Mouse (Mus musculus) 416B (cell line): ENCODE measurements around the gene Gria3.

Experiments
- DNase-seq: peaks from one replicate; pipeline ENCODE4 v3.0.0; 2011; ENCODE audit warnings: low read depth

The Gria3 gene

DNA sequence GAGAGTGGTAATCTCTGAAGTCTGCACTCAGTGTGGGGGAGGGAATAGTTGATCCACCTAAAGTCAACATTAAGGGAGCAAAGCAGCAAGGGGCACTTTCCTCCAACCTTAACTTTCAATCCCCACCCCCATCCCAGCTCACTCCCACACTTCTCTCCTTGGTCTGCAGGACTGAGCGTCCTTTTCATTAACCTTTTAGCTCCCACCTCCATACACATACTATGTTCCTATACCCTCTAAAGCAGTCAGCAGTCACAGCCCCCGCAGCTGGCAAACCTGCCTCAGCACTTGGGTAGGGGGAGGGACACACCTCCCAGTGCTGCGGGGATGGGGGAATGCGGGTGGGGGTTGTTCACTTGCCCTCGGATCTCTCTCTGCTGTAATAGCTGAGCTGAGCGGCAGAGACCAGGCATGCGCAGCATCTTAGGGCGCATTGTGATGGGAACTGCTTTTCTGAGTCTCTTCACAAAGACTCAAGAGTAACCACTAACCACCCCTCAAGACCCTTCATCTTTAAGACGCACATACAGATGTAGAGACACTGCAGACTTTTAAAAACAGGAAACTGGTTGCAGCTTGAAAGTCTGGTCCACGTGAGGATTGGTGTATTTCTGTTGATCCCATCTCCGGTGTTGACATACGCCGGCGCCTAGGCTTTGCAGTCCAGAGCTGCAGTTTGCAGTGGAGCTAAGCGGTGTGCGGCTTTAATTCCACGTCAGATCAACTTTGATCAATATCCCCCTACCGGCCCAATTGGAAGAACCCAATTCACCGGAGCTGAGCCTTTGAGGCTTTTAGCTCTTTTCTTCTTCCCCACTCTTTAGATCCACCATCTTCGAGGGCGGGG lies at the start of gene Gria3:
Gene Gria3 (plus strand): TSS at position 797 of the 847 bp plus-strand sequence.
- no peak for DNase-seq

DNA sequence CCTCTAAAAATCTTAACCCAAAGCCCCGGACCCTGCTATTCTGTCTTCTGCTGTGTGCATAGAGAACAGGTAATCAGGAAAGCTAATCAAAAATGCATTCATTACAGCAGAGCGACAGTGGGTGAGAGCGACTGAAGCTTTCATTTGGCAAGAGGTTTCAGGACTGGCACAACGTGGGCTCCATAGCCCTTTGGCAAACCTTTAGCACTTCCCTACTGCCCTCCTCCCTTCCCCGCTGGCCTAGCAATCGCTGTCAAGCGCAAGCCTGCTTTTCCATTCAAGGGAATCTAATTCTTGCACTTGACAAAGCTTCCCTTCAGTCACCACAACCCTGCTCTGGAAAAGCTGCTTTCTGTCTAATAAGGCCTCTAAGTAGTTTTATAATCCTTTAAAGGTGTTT lies 13.6 kb upstream of the Gria3 start:
- no peak for DNase-seq

DNA sequence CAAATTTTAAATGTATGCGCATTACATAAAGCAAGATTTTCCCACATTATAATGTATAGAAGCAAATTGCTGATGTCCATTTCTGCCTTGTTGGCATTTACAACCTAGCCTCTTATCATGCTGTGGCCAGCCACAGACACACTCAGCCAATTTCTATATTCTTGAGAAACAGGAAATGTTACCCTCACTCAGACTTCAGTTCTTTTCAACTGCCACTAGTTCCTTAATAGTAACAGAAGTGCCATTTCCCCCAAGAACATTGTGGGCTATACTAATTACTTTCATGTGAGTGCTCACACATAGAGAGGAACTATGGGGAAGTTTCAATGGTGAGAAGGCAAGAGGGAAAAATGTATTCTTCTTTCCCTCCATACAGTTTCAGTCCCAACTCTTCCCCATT lies 11.6 kb upstream of the Gria3 start:
- peak; percentile 82 for DNase-seq

DNA sequence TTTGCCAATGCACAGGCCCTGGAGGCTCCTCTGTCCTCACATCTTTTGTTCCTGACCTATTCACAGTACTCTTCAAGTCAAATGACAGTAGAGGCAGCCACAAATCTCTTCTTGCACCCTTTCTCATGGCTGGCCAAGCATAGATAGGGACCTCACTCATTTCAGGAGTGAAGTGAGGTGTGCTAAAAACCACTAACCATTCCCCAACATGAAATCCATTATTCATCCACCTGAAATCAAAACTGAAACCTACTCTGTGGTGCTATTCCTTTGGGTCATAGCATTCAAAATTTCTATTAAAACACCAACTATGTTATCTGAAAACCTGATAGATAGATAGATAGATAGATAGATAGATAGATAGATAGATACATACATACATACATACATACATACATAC lies 2.2 kb upstream of the Gria3 start:
- no peak for DNase-seq

DNA sequence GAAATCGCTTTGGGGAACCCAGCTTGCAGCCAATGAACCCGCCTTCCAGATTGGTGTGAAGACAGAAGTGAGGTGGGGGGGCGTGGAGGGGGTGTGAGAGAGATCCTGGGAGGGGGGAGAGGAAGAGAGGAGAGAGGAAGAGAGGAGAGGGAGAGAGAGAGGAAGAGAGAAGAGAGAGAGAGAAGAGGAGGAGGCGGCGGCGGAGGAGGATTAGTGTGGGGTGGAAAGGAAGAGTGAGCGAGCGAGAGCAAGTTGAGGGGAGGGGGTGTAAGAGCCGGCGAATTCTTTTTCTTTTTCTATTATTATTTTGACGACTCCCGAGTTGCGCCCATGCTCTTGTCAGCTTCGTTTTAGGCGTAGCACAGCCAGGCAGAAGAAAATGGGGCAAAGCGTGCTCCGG lies 532 bp downstream of the Gria3 start:
- no peak for DNase-seq

DNA sequence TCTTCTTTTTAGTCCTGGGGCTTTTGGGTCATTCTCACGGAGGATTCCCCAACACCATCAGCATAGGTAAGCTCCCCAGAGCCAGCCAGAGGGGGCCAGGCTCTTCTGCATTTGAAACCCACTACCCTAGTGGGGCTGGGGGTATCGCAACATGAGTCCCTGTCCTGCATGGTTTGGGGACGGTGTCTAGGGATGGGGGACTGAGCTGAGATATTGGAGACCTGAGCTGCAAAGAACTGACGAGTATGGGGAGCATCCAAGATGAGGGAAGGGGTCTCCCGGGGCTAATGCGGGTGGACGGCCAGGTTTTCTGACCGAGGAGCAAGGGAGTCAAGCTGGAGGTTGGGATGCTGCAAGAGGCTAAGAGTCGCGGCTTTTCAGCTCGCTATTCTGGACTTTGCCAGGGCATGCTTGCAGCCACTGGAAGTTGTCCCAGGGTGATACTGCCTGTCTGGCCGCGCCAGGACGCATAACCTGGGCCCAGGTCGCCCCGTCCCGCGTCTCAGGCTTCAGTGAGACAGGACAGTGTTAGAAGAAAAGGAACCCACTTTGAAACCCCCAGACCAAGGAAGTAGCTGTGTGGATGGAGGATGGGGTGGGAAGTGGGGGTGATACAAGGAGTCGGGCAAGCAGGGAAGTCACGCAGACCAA lies 1.1 kb downstream of the Gria3 start:
- no peak for DNase-seq

DNA sequence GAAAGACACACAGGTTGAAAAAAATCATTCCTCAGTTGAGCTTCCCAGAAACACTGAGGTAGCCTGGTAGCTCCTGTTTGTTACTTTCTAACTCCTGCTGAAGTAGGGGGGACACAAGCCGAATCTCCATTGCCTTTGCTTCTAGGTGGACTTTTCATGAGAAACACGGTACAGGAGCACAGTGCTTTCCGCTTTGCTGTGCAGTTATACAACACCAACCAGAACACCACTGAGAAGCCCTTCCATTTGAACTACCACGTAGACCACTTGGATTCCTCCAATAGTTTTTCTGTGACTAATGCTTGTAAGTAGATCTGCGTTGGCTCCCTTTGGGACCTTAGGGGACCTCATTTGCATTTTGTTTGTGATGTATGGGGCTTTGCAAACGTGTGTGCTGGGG lies 2.0 kb downstream of the Gria3 start:
- DNase-seq = no peak

DNA sequence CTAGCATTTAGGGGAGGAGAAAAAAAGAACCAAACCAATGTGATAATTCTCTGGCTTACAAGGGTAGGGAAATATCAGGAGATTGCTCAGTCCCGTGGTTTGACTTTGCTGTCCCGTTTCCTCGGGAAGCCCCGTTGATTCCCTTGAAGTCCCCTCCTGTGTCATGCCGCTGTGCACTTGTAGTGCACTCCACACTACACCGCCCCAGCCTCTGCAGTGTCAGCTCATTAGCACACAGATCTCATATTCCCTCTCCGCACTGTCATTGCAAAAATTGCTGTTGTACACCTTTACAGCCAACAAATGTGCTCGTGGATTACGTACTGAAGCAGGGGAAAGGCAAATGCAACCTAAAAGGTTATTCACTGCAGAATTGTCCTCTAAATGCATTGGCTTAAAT lies 5.6 kb downstream of the Gria3 start:
- no peak for DNase-seq

DNA sequence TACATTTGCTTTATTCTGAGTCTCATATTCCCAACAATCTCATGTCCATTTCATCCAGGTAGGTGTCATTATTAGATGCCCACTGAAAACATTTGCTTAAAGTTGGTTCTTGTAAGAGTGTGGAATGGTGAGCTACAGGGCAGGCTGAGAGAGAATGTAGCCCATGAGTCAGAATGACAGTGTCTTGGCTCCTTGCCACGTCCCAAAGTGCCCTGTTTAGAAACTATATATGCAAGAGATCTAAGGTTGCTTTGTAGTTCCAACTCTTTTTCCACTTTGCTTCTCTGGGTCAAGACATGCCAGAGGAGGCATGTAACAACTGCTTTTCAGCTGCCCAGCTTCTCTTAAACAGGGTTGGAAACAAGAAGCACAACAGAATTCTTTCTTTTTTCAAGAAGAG lies 9.1 kb downstream of the Gria3 start:
- peak; percentile 71 for DNase-seq

DNA sequence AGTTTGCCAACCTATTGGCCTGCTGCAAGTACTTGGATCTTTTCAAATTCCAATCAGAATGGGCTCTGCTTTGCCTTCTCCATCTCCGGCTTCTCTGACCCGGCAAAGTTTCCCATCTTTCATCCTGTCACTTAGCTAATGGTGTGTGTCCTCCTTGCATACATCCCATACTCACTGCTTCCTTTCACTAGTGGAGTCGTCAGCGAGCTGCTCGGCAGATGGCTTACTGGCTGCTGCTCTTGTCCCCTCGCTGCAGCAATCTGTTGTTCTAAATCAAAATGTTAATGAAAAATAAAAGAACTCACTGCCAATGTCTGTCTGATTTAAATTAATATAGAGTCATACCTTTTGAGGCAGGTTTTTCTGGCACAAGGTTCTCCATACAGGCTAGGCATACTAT lies 25.0 kb downstream of the Gria3 start:
- DNase-seq = no peak

DNA sequence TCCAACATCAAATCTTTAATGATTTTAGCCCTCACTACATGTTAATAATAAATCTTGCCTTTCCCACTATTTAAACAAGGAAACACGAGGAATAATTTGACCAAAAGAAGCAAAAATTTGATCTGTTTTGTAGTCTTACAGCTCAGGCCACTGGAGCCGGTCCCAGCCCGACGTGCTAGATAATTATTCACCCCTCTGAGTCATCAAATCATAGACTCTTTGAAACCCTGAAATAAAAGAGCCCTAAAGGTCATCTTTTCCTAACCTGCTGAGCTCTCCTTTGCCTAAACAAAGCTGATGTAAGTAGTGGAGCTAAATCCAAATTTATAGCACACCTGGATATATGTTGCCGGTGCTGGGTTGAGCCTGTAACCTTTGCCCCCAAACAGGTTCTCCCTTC lies 27.4 kb downstream of the Gria3 start:
- no peak for DNase-seq

DNA sequence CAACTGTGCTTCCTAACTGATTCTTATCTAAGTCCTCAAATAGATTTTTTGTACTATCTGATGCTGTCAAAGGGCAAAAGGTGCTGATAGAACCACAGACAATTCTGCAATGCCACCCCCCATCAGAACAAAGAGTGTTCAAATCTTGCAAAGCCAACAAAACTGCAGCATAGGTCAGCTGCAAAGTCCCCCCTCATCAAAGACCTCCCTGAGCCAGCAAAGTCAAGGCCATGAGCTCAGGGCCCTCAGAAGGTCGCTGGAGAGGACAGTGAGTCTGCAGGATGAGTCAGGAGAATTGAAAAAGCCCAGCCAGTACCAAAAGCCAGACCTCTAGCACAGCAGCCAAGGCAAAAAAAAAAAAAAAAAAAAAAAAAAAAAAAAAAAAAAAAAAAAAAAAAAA lies 34.9 kb downstream of the Gria3 start:
- no peak for DNase-seq

DNA sequence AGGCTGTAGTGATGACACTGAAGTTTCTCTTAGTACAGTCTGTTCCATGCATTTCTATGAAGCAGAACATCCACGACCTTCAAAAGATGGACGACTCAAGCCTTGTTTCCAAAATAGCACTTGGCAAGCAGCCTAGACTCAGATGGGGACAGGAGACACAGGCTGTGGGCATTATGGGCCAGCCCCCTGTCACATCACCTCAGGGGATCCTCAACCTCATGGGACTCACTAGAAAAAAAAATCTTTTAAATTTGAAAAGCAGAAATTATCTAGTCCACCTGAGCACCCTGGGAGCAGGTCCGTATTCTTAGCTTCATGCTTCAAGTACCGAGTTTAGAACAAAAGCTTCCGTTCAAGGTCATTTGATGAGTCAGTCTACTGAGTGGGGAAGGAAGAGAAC lies 38.2 kb downstream of the Gria3 start:
- peak; percentile 69 for DNase-seq

DNA sequence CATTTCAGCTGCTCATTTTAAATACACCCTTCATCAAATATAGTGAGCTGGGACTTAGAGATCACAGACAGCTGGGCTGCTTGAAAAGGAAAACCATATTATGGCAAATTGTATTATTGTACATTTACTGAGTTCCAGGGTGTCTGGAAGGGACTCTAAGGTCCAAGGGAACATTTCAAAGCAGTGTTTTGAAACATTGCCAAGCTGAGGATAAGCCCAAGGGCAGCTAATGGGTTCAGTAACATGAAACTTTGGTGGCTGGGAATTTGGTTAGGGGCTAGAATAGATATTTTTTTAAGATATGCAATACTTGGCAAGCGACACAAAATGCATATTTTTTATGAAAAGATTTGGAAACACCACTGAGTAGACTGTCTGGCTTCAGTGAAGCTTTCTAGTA lies 48.2 kb downstream of the Gria3 start:
- DNase-seq = no peak

DNA sequence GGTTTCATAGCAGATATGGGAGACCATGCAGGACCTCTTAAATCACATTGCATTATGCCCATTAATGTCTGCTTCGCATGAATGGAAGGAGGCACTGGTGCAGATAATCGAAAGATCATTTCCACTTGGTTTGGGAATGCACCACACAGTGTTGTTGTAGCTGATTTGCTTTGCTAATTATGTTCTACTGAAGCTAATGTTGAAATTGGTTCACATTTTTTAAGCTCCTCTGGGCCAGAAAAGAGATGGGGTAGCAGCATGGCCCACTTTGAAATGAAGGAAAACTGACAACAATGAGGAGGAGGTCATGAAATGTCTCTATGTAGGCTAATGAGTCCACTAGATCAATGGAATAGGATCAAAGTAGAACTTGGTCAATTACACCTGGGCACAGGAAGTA lies 76.8 kb downstream of the Gria3 start:
- no peak for DNase-seq

DNA sequence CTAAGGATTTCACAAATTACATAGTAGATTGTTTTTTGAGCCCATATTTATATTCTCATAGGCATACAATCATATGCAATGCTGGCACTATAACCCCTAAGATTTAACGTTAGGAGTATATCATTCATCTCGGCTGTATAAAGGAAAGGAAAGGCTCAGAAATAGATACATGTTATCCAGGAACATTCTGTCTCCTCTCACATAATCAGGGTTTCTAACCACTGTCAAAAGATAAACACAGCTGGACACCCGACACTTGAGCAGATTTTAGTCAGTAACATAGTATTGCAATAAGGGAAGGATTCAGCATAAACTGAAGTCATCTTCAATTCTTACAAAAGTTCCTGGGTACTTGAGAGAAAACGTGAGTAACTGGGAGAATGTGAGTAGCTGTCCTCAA lies 95.9 kb downstream of the Gria3 start:
- DNase-seq = no peak

DNA sequence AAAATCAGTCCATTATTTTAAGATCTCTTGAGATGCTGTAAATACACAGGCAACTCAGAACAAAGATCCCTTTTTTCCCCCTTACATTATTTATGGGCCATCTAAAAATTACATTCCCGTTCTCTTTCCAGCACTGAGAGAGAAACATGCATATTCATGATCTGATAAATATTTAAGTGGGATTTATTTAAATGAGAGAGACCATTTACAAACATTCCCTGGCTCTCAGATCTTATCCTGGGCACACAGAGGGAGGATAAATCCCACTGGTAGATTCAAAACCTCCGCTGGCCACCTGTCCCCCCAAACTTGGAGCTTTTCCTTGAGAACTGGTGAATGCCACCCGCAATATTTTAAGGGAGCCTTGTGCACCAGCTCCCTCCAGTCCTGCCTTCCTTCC lies 104.7 kb downstream of the Gria3 start:
- DNase-seq = no peak

DNA sequence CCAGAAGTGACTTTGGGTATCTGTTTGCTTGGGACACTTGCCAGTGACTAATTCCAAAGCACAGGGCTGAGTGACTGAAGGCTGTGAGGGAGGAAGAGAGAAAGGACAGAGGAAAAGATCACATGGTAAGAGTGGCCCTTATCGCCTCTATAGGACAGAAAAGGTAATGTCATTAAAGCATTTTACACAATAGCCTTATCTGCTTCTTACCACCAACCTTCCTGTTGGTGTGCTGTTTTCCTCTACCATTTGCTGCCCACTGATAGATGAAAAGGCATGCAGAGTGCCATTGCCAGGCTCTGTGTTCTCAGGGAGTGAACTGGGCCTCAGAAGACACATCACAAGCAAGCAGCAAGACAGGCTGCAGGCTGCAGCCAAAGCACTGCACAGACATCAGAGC lies 107.3 kb downstream of the Gria3 start:
- peak; percentile 71 for DNase-seq

DNA sequence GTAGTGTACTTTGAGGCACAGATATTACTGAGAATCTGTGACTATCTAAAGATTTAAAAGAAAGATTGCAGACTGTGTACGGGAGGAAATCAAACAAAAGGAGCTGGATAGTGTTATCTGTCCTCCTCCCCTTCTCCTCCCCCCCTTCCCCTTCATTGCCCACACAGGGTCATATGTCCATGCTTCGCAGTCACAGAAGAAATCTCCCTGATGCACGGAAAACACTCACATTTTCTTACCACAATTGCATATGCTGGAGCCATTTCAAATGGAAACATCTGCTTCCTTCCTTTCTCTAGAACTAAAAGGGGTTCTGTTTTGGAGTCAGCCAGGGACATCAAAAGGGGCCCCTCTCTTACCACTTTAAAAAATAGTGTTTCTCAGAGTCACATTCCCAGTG lies 114.3 kb downstream of the Gria3 start:
- peak; percentile 73 for DNase-seq

DNA sequence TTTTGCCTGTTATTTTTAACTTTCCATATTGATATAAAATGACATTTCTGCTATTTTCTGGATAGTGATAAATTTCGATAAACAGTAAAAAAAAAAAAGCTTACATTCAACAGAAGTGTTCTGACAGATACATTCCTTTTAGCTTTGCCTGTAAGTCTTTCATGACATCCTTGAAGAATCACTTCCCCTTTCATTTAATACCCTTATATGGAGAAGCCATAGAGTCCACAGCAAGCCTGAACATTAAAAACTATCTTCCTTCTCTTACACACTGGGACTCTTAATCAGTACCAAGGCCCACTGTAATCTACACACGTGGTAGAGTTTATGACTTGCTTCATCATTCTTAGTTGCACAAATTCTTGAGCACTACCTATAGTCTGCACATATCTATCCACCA lies 131.9 kb downstream of the Gria3 start:
- peak; percentile 1 for DNase-seq

DNA sequence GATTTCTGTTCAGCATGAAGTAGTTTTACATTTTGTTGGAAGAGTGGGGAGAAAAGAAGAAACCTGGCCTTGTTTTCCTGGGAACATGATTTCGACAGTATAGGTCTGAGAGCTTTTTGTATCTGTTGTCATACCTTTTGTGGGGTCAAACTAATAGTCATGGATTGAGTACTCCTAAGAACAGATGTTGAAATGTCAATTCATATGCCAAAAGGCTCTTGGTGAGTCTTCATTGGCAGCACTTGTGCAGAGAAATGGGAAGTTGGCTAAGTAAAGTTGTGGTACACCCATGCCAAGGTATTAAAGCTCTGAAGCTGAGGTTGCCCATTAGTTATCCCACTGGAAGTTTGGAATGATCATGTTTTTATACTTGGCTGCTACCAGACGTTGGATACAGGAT lies 135.2 kb downstream of the Gria3 start:
- DNase-seq = no peak

DNA sequence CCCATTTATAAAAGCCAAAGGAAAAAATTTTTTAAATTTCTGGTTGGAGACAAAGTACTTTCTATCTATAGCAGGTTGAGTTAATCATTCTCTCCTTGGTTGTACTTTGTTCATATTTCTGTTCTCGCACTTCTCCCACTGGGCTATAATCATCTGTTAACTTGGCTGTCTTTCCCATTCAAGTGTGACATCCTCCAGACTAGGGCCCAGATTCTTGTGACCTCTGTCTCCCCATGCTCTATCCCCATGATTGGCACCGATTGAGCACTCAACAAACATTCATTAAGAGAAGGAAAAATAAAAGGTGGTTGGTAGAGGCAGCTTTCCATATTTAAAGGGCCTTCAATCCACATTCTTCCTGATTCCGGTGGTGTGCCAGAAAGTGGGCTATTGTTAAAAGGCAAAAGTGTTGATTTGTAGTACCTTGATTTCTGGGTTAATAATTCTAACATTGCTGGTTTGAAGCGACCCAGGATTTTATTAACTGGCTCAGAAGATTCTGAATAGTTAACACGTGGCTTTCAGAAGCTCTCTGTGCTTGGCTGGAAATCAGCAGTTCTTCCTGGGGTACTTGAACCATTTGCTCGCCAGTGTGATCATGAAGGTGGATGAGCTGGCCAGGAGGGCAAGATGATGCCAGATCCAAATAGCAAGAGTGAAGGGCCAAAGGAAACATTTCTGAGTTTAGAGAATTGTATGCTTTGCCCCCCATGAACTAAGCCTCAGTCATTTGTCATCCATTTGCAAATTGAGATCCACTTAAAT lies 161.8 kb downstream of the Gria3 start:
- no peak for DNase-seq

DNA sequence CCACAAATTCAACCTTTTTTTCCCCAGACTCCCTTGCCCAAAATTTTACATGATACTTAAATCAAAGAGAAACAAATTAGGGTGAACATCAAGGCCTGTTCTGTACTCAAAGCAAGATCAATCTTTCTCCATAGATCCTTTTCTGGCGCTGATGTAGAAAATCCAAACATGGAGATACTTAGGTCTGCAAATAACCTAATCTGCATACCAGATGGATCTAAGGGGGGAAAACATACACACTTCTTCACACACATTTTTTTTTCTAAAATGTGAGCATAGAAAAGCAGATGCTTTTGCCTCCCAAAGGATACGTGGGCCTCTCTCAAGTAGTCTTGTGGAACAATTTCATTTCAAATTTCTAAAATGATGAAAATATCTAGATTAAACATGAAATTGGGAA lies 164.2 kb downstream of the Gria3 start:
- no peak for DNase-seq
